Mouse (Mus musculus): Measurements from ENCODE around the gene Pde10a.

- TF ChIP-seq CTCF (IDR thresholded peaks at IDR 0.05) (no peak), POLR2A (IDR thresholded peaks at IDR 0.05; ENCODE audit: insufficient read depth, low read depth, low read length) (no peak), EP300 (IDR thresholded peaks at IDR 0.05; ENCODE audit: insufficient read depth, low read depth, low read length) (no peak)
Observed at GRCm38 (mm10) chr17:8923727-8924126, 398.6 kb downstream of the Pde10a start.
